8 mouse cellular contexts compared by ENCODE assay signal in genomic region chr10:115587301-115587969, GRCm38 (mm10). TPM values are rescaled to one million over a fixed set of nuclear protein-coding genes. Genes with fewer than 3 reads are reported as not detected.
DNase-seq lines count a peak whose midpoint lies in the region; ATAC-seq and TF ChIP-seq lines count a peak whose summit lies in the region.

Lgr5 (minus strand) TSS chr10:115587780.

- H3K4me3 ChIP-seq in cortical plate, adult 2 months (ENCODE audit: insufficient read depth, low read length) = peak within 1 kb of the TSS; percentile 54
- peak within 1 kb of the TSS; percentile 69 for H3K4me3 ChIP-seq in heart, embryonic 10.5 days
- H3K4me3 ChIP-seq in kidney, embryonic 14.5 days (ENCODE audit: low read length) = peak within 1 kb of the TSS; percentile 53
- H3K4me3 ChIP-seq in limb, embryonic 15.5 days = peak within 1 kb of the TSS; percentile 56
- peak within 1 kb of the TSS; percentile 79 for H3K4me3 ChIP-seq in midbrain, embryonic 15.5 days

- DNase-seq in gastrocnemius, postnatal 14 days = peak; percentile 37
- no peak for DNase-seq in gastrocnemius, postnatal 25 days
- peak; percentile 88 for DNase-seq in heart, embryonic 10.5 days (ENCODE audit: low spot score)
- DNase-seq in testis, postnatal 10 days (ENCODE audit: low spot score) = peak; percentile 64

- intact Hi-C loops in gastrocnemius, postnatal 14 days (cut with DNase I; ENCODE audit: low total_unique reads) = no loop called here

- peak; percentile 91 for ATAC-seq in kidney, embryonic 14.5 days (ENCODE audit: low FRiP score, low TSS enrichment)
- ATAC-seq in limb, embryonic 15.5 days (ENCODE audit: insufficient number of reproducible peaks, low FRiP score, low TSS enrichment, low read depth) = peak; percentile 78
- ATAC-seq in midbrain, embryonic 15.5 days (replicated peaks) = peak; percentile 93

- 0% methylated on average over 47 of the region's 47 CpGs for WGBS in heart, embryonic 10.5 days
- WGBS in kidney, embryonic 14.5 days = under 1% methylated on average over 44 of the region's 47 CpGs
- WGBS in limb, embryonic 15.5 days = 1% methylated on average over 47 of the region's 47 CpGs
- under 1% methylated on average over 47 of the region's 47 CpGs for WGBS in midbrain, embryonic 15.5 days

- TF ChIP-seq CTCF in cortical plate, adult 2 months (IDR thresholded peaks at IDR 0.05; ENCODE audit: extremely low read depth, insufficient read depth, low read length) = no peak

- H3K27me3 ChIP-seq in heart, embryonic 10.5 days (ENCODE audit: insufficient read depth, poor library complexity, severe bottlenecking) = peaks cover 56% of the 10 kb centered on the region
- H3K27me3 ChIP-seq in kidney, embryonic 14.5 days (ENCODE audit: control insufficient read depth, insufficient read depth, low read length) = peaks cover 20% of the 10 kb centered on the region
- peaks cover 67% of the 10 kb centered on the region for H3K27me3 ChIP-seq in limb, embryonic 15.5 days
- H3K27me3 ChIP-seq in midbrain, embryonic 15.5 days (replicated peaks) = peaks cover 45% of the 10 kb centered on the region

- no peaks in the 10 kb centered on the region for H3K9me3 ChIP-seq in heart, embryonic 10.5 days
- no peaks in the 10 kb centered on the region for H3K9me3 ChIP-seq in kidney, embryonic 14.5 days (ENCODE audit: control insufficient read depth, low read length)
- no peaks in the 10 kb centered on the region for H3K9me3 ChIP-seq in limb, embryonic 15.5 days
- no peaks in the 10 kb centered on the region for H3K9me3 ChIP-seq in midbrain, embryonic 15.5 days

- H3K9ac ChIP-seq in kidney, embryonic 14.5 days (ENCODE audit: low read depth, low read length) = peak within 1 kb of the TSS; percentile 51
- peak within 1 kb of the TSS; percentile 26; the same call in 1 of the 2 replicates for H3K9ac ChIP-seq in limb, embryonic 15.5 days
- H3K9ac ChIP-seq in midbrain, embryonic 15.5 days = peak within 1 kb of the TSS; percentile 56

- no peaks in the 10 kb centered on the region for H3K36me3 ChIP-seq in heart, embryonic 10.5 days
- no peaks in the 10 kb centered on the region for H3K36me3 ChIP-seq in kidney, embryonic 14.5 days (ENCODE audit: control insufficient read depth, insufficient read depth, low read length)
- H3K36me3 ChIP-seq in limb, embryonic 15.5 days = no peaks in the 10 kb centered on the region
- no peaks in the 10 kb centered on the region for H3K36me3 ChIP-seq in midbrain, embryonic 15.5 days (replicated peaks)

- TF ChIP-seq POLR2A in cortical plate, adult 2 months (IDR thresholded peaks at IDR 0.05; ENCODE audit: extremely low read depth, insufficient read depth, low read length) = no peak

- no peaks in the 10 kb centered on the region; the same call in 1 of the 2 replicates for H3K4me1 ChIP-seq in cortical plate, adult 2 months (ENCODE audit: control insufficient read depth, insufficient read depth, low read length)
- H3K4me1 ChIP-seq in heart, embryonic 10.5 days = peaks cover 28% of the 10 kb centered on the region
- H3K4me1 ChIP-seq in kidney, embryonic 14.5 days (ENCODE audit: control insufficient read depth, insufficient read depth, low read length) = peaks cover 10% of the 10 kb centered on the region; the same call in 1 of the 2 replicates
- peaks cover 26% of the 10 kb centered on the region for H3K4me1 ChIP-seq in limb, embryonic 15.5 days
- H3K4me1 ChIP-seq in midbrain, embryonic 15.5 days = peaks cover 33% of the 10 kb centered on the region

- H3K4me2 ChIP-seq in kidney, embryonic 14.5 days (replicated peaks; ENCODE audit: low read depth, low read length) = peak within 1 kb of the TSS; percentile 93
- H3K4me2 ChIP-seq in limb, embryonic 15.5 days = peak within 1 kb of the TSS; percentile 95
- H3K4me2 ChIP-seq in midbrain, embryonic 15.5 days = peak within 1 kb of the TSS; percentile 99

- H3K27ac ChIP-seq in cortical plate, adult 2 months (ENCODE audit: insufficient read depth, low read length) = no peak within 1 kb of the TSS
- peak within 1 kb of the TSS; percentile 42; the same call in 1 of the 2 replicates for H3K27ac ChIP-seq in heart, embryonic 10.5 days
- peak within 1 kb of the TSS; percentile 42; the same call in 1 of the 2 replicates for H3K27ac ChIP-seq in kidney, embryonic 14.5 days (ENCODE audit: low read depth, low read length)
- no peak within 1 kb of the TSS for H3K27ac ChIP-seq in limb, embryonic 15.5 days
- H3K27ac ChIP-seq in midbrain, embryonic 15.5 days = 0 out of 2 replicates have a peak within 1 kb of the TSS, but pooled peaks have one; percentile 27

RNA-seq across cellular contexts. Expression of gene Lgr5, which starts in this region (rescaled TPM):
- total RNA-seq in gastrocnemius, postnatal 14 days (2021) = under 1 TPM; 0.14 to 0.31 TPM
- total RNA-seq in gastrocnemius, postnatal 25 days (2021) = under 1 TPM in 1 of 2 experiments, not detected in 1; 0.35 TPM
- polyA plus RNA-seq in cortical plate, adult 2 months (2012; rRNA removed) = 1.1 and 1.5 TPM in 2 replicates
- polyA plus RNA-seq in heart, embryonic 10.5 days (2016; fragmentation: Nextera tagmentation; extraction: Ambion mirVana) = 0.76 and 4.0 TPM in 2 replicates
- polyA plus RNA-seq in kidney, embryonic 14.5 days (2014; fragmentation: Nextera tagmentation; extraction: Ambion mirVana) = 5.8 and 8.0 TPM in 2 replicates
- polyA plus RNA-seq in limb, embryonic 15.5 days (2015; fragmentation: Nextera tagmentation; extraction: Ambion mirVana) = 9.3 and 11.8 TPM in 2 replicates
- polyA plus RNA-seq in midbrain, embryonic 15.5 days (2015; fragmentation: Nextera tagmentation; extraction: Ambion mirVana) = 1.6 and 2.0 TPM in 2 replicates

Comparison
In these comparisons a context has a peak if more than half of its experiments do, and no peak if none do; other contexts are left out.
1. Peak in DNase-seq in gastrocnemius, postnatal 14 days; RNA of the gene not detected or under 1 TPM.
2. H3K27ac ChIP-seq: peak in heart, embryonic 10.5 days (single experiment), kidney, embryonic 14.5 days (single experiment) and midbrain, embryonic 15.5 days (single experiment); none in cortical plate, adult 2 months (single experiment) and limb, embryonic 15.5 days (single experiment).
3. Peak in every context shown above with its lines, with median percentiles within 50 percentile points of each other: H3K4me3 ChIP-seq, ATAC-seq, H3K4me2 ChIP-seq and H3K9ac ChIP-seq.